Comparison of ENCODE assay signal across 13 mouse cellular contexts in the genomic region with DNA sequence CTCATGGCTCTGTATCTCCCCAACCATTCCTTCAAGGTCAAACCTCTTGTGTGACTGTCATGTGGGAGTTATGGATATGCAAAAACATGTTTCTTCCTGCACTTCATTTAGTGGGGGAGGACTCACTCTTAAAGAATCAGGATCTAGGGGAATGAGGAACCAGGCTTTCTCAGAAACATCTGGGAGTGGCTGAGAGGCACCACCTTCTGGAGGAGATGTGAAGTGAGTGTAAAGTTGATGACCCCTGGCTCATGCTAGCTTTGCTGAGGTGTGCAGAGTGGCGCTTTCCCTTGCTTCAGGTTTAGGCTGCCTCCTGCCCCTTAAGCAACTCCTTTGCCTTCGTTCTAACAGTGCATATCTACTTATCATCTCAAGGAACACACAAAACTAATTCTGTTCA.
A peak's percentile ranks its signal among the peaks of the same experiment; 100 is the strongest.
DNase-seq lines count a peak whose midpoint lies in the region; ATAC-seq and TF ChIP-seq lines count a peak whose summit lies in the region.
"Had no signal": no experiment of that assay in that cellular context is flagged by ENCODE, and none has a peak within 500 bp of the region (broad histone marks: within the 10 kb centered on the region; RNA-seq: fewer than 3 reads in every experiment).

No protein-coding gene starts in this region.

- 58% methylated on average over 2 of the region's 2 CpGs for WGBS in kidney, postnatal 0 days
- 56% methylated on average over 2 of the region's 2 CpGs for WGBS in kidney, embryonic 14.5 days
- 65% methylated on average over 2 of the region's 2 CpGs for WGBS in embryonic facial prominence, embryonic 12.5 days
- 40% methylated on average over 2 of the region's 2 CpGs for WGBS in limb, embryonic 13.5 days

- no peaks in the 10 kb centered on the region for H3K36me3 ChIP-seq in kidney, postnatal 0 days (ENCODE audit: insufficient read depth, low read length)
- no peaks in the 10 kb centered on the region for H3K36me3 ChIP-seq in kidney, embryonic 14.5 days (ENCODE audit: control insufficient read depth, insufficient read depth, low read length)
- H3K36me3 ChIP-seq in embryonic facial prominence, embryonic 12.5 days = no peaks in the 10 kb centered on the region
- no peaks in the 10 kb centered on the region for H3K36me3 ChIP-seq in limb, embryonic 13.5 days
- H3K36me3 ChIP-seq: heart, embryonic 13.5 days; limb, embryonic 12.5 days; midbrain, embryonic 15.5 days had no signal

- peak; percentile 43; the same call in 1 of the 2 replicates for ATAC-seq in kidney, postnatal 0 days (replicated peaks; ENCODE audit: low FRiP score, low read depth)
- no peak for ATAC-seq in kidney, embryonic 14.5 days (ENCODE audit: low FRiP score, low TSS enrichment)
- ATAC-seq in Patski = no peak
- ATAC-seq in embryonic facial prominence, embryonic 12.5 days (ENCODE audit: insufficient number of reproducible peaks, insufficient read depth, low FRiP score, low TSS enrichment) = no peak
- ATAC-seq in limb, embryonic 13.5 days (ENCODE audit: low FRiP score, low read depth) = no peak
- ATAC-seq: forebrain, postnatal 0 days; midbrain, embryonic 15.5 days had no signal

- H3K27ac ChIP-seq in kidney, postnatal 0 days = no peak overlapping the region
- H3K27ac ChIP-seq in kidney, embryonic 14.5 days (ENCODE audit: low read depth, low read length) = no peak overlapping the region
- peak overlapping the region; percentile 36; the same call in 1 of the 2 replicates for H3K27ac ChIP-seq in embryonic facial prominence, embryonic 12.5 days
- peak overlapping the region; percentile 44; the same call in 1 of the 2 replicates for H3K27ac ChIP-seq in limb, embryonic 13.5 days
- H3K27ac ChIP-seq: heart, embryonic 13.5 days; midbrain, embryonic 15.5 days had no signal

- DNase-seq in kidney, postnatal 0 days (ENCODE audit: low spot score) = peak; percentile 64
- no peak for DNase-seq in Patski (ENCODE audit: low read depth, low spot score)
- DNase-seq in right cerebral cortex, adult 18-20 months = no peak
- no peak for DNase-seq in heart, adult 8-10 months (ENCODE audit: low spot score)
- DNase-seq: adrenal gland, postnatal 25 days; cerebellum, adult 8-10 months; forebrain, postnatal 0 days had no signal

- TF ChIP-seq CTCF in kidney, postnatal 0 days (IDR thresholded peaks at IDR 0.05; ENCODE audit: low read depth) = peak; percentile 73
- peak; percentile 63 for TF ChIP-seq CTCF in Patski (IDR thresholded peaks at IDR 0.05)

- H3K27me3 ChIP-seq in kidney, postnatal 0 days (ENCODE audit: insufficient read depth, low read length) = no peaks in the 10 kb centered on the region
- H3K27me3 ChIP-seq in kidney, embryonic 14.5 days (ENCODE audit: control insufficient read depth, insufficient read depth, low read length) = no peaks in the 10 kb centered on the region
- no peaks in the 10 kb centered on the region for H3K27me3 ChIP-seq in Patski
- no peaks in the 10 kb centered on the region for H3K27me3 ChIP-seq in embryonic facial prominence, embryonic 12.5 days
- no peaks in the 10 kb centered on the region for H3K27me3 ChIP-seq in limb, embryonic 13.5 days
- H3K27me3 ChIP-seq: heart, embryonic 13.5 days; limb, embryonic 12.5 days; midbrain, embryonic 15.5 days had no signal

- H3K4me3 ChIP-seq in kidney, postnatal 0 days (replicated peaks; ENCODE audit: low read depth, low read length) = no peak overlapping the region
- H3K4me3 ChIP-seq in kidney, embryonic 14.5 days (ENCODE audit: low read length) = no peak overlapping the region
- H3K4me3 ChIP-seq in embryonic facial prominence, embryonic 12.5 days = no peak overlapping the region
- H3K4me3 ChIP-seq in limb, embryonic 13.5 days = no peak overlapping the region
- H3K4me3 ChIP-seq: heart, embryonic 13.5 days; limb, embryonic 12.5 days; midbrain, embryonic 15.5 days had no signal

- H3K4me1 ChIP-seq in kidney, postnatal 0 days (replicated peaks; ENCODE audit: insufficient read depth, low read length) = no peaks in the 10 kb centered on the region
- H3K4me1 ChIP-seq in kidney, embryonic 14.5 days (ENCODE audit: control insufficient read depth, insufficient read depth, low read length) = no peaks in the 10 kb centered on the region
- peaks cover 16% of the 10 kb centered on the region; the same call in 1 of the 2 replicates for H3K4me1 ChIP-seq in embryonic facial prominence, embryonic 12.5 days
- peaks cover 19% of the 10 kb centered on the region for H3K4me1 ChIP-seq in limb, embryonic 13.5 days
- H3K4me1 ChIP-seq: heart, embryonic 13.5 days; midbrain, embryonic 15.5 days had no signal

- in situ Hi-C loops in Patski (cut with MboI; ENCODE audit: low pct_unique_long_range_greater_than_20kb) = loop anchor here (25.0 kb wide), 1 partner anchor 956 kb away; no protein-coding TSS in a partner anchor

- CTCF ChIA-PET in Patski (lab: Charles Lee) = no interaction called here

- POLR2A ChIA-PET in Patski (lab: Charles Lee) = no interaction called here

- H3K9me3 ChIP-seq in kidney, postnatal 0 days (replicated peaks; ENCODE audit: low read length) = no peaks in the 10 kb centered on the region
- no peaks in the 10 kb centered on the region for H3K9me3 ChIP-seq in kidney, embryonic 14.5 days (ENCODE audit: control insufficient read depth, low read length)
- H3K9me3 ChIP-seq in embryonic facial prominence, embryonic 12.5 days = no peaks in the 10 kb centered on the region
- no peaks in the 10 kb centered on the region for H3K9me3 ChIP-seq in limb, embryonic 13.5 days
- H3K9me3 ChIP-seq: heart, embryonic 13.5 days; limb, embryonic 12.5 days; midbrain, embryonic 15.5 days had no signal

- no peak overlapping the region for H3K4me2 ChIP-seq in kidney, postnatal 0 days (ENCODE audit: low read length)
- H3K4me2 ChIP-seq in kidney, embryonic 14.5 days (replicated peaks; ENCODE audit: low read depth, low read length) = no peak overlapping the region
- no peak overlapping the region for H3K4me2 ChIP-seq in embryonic facial prominence, embryonic 12.5 days (replicated peaks)
- H3K4me2 ChIP-seq in limb, embryonic 13.5 days (replicated peaks) = no peak overlapping the region
- H3K4me2 ChIP-seq: heart, embryonic 13.5 days; midbrain, embryonic 15.5 days had no signal

- H3K9ac ChIP-seq in kidney, postnatal 0 days (ENCODE audit: low read depth, low read length) = no peak overlapping the region
- H3K9ac ChIP-seq in kidney, embryonic 14.5 days (ENCODE audit: low read depth, low read length) = no peak overlapping the region
- no peak overlapping the region for H3K9ac ChIP-seq in embryonic facial prominence, embryonic 12.5 days
- no peak overlapping the region for H3K9ac ChIP-seq in limb, embryonic 13.5 days
- H3K9ac ChIP-seq: forebrain, postnatal 0 days; heart, embryonic 13.5 days; limb, embryonic 12.5 days; midbrain, embryonic 15.5 days had no signal

Comparison
In these comparisons a context has a peak if more than half of its experiments do, and no peak if none do; other contexts are left out.
1. H3K27ac ChIP-seq: peak in embryonic facial prominence, embryonic 12.5 days (single experiment) and limb, embryonic 13.5 days (single experiment); none in kidney, postnatal 0 days (single experiment) and kidney, embryonic 14.5 days (single experiment).